Mouse (Mus musculus): ENCODE results near the gene Sectm1a. TPM values are rescaled to one million over a fixed set of nuclear protein-coding genes. Genes with fewer than 3 reads are reported as not detected.
"Not testable (repeated sequence)": the region's sequence is repeated elsewhere in the genome, so short reads cannot be mapped to it uniquely, and the experiment has no call there.

Gene Sectm1a
- polyA plus RNA-seq, 1 experiment = not detected

DNA sequence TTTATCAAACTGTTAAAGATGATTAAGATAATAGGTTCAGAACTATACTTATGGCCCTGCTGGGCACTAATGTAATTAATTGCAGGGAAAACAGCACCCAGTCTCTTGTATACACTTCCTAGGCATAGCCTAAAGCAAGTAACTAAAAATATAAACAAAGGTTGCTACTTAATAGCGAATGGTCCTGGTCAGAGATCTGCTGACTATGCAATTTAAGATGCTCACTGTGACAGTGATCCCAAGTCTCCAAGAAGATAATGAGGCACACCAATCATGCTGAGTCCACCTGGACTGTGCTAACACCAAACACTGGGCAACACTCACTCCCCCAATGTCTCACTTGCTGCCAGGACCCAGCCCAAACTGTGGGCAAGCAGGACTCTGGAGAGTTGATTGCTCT is 31.2 kb downstream of the Sectm1a start:
- TF ChIP-seq CTCF (IDR thresholded peaks at IDR 0.05; ENCODE audit: low read depth, low read length) = no peak
- no peak for TF ChIP-seq POLR2A (IDR thresholded peaks at IDR 0.05; ENCODE audit: insufficient read depth, low read length)
- TF ChIP-seq EP300 (IDR thresholded peaks at IDR 0.05; ENCODE audit: insufficient read depth, low read depth, low read length) = no peak
- Histone ChIP-seq H3K27ac (ENCODE audit: insufficient read depth, low read length) (no peak overlapping the region), H3K27me3 (ENCODE audit: control insufficient read depth, insufficient read depth, low read length, poor library complexity, severe bottlenecking) (0 out of 2 replicates have a peak, but pooled peaks cover 1% of the 10 kb centered on the region), H3K4me3 (ENCODE audit: low read depth, low read length) (no peak overlapping the region), H3K9ac (ENCODE audit: low read depth, poor library complexity, severe bottlenecking) (no peak overlapping the region), H3K9me3 (replicated peaks; ENCODE audit: control insufficient read depth, insufficient read depth, low read length, poor library complexity, severe bottlenecking) (no peaks in the 10 kb centered on the region), H3K36me3 (ENCODE audit: control insufficient read depth, insufficient read depth, low read length, poor library complexity, severe bottlenecking) (no peaks in the 10 kb centered on the region), H3K4me1 (ENCODE audit: control insufficient read depth, insufficient read depth, low read length) (no peaks in the 10 kb centered on the region)

DNA sequence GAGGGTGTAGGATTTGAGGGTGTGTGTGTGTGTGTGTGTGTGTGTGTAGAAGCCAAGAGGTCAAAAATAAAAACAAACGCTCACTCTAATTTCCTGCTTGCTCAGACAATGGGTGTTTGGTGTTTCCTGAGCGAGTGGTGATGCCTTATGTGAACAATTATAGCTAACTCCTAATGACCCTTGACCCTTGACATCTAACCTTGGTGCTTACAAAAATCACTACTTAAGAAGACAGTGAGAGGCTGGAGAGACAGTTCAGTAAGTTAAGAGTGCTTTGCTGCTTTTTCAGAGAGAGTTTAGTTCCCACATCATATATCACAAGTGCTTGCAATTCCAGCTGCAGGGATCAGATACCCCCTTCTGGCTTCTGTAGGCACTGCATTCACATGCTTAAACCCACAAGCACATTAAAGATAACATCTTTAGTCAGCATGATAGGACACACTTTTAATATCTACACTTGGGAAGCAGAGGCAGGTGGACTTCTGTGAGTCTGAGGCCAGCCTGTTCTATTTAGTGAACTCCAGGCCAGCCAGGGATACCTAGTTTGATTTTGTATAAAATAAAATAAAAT is 33.1 kb downstream of the Sectm1a start:
- H3K36me3 ChIP-seq (ENCODE audit: control insufficient read depth, insufficient read depth, low read length, poor library complexity, severe bottlenecking) = no peaks in the 10 kb centered on the region
- TF ChIP-seq POLR2A (IDR thresholded peaks at IDR 0.05; ENCODE audit: insufficient read depth, low read length) = no peak
- TF ChIP-seq EP300 (IDR thresholded peaks at IDR 0.05; ENCODE audit: insufficient read depth, low read depth, low read length) = no peak
- TF ChIP-seq CTCF (IDR thresholded peaks at IDR 0.05; ENCODE audit: low read depth, low read length) = no peak
- no peaks in the 10 kb centered on the region for H3K4me1 ChIP-seq (ENCODE audit: control insufficient read depth, insufficient read depth, low read length)
- 0 out of 2 replicates have a peak, but pooled peaks cover 1% of the 10 kb centered on the region for H3K27me3 ChIP-seq (ENCODE audit: control insufficient read depth, insufficient read depth, low read length, poor library complexity, severe bottlenecking)
- no peak overlapping the region for H3K27ac ChIP-seq (ENCODE audit: insufficient read depth, low read length)
- no peaks in the 10 kb centered on the region for H3K9me3 ChIP-seq (replicated peaks; ENCODE audit: control insufficient read depth, insufficient read depth, low read length, poor library complexity, severe bottlenecking)
- no peak overlapping the region for H3K4me3 ChIP-seq (ENCODE audit: low read depth, low read length)
- H3K9ac ChIP-seq (ENCODE audit: low read depth, poor library complexity, severe bottlenecking) = no peak overlapping the region

- H3K27ac ChIP-seq (ENCODE audit: insufficient read depth, low read length) = no peak overlapping the region
- H3K9me3 ChIP-seq (replicated peaks; ENCODE audit: control insufficient read depth, insufficient read depth, low read length, poor library complexity, severe bottlenecking) = no peaks in the 10 kb centered on the region
- no peak overlapping the region for H3K4me3 ChIP-seq (ENCODE audit: low read depth, low read length)
- no peaks in the 10 kb centered on the region for H3K4me1 ChIP-seq (ENCODE audit: control insufficient read depth, insufficient read depth, low read length)
- 0 out of 2 replicates have a peak, but pooled peaks cover 1% of the 10 kb centered on the region for H3K27me3 ChIP-seq (ENCODE audit: control insufficient read depth, insufficient read depth, low read length, poor library complexity, severe bottlenecking)
- H3K36me3 ChIP-seq (ENCODE audit: control insufficient read depth, insufficient read depth, low read length, poor library complexity, severe bottlenecking) = no peaks in the 10 kb centered on the region
- no peak overlapping the region for H3K9ac ChIP-seq (ENCODE audit: low read depth, poor library complexity, severe bottlenecking)
- no peak for TF ChIP-seq EP300 (IDR thresholded peaks at IDR 0.05; ENCODE audit: insufficient read depth, low read depth, low read length)
- TF ChIP-seq CTCF (IDR thresholded peaks at IDR 0.05; ENCODE audit: low read depth, low read length) = no peak
- no peak for TF ChIP-seq POLR2A (IDR thresholded peaks at IDR 0.05; ENCODE audit: insufficient read depth, low read length)
These were observed 35.7 kb downstream of the Sectm1a start for GRCm38 (mm10) chr11:121045286-121045685.

DNA sequence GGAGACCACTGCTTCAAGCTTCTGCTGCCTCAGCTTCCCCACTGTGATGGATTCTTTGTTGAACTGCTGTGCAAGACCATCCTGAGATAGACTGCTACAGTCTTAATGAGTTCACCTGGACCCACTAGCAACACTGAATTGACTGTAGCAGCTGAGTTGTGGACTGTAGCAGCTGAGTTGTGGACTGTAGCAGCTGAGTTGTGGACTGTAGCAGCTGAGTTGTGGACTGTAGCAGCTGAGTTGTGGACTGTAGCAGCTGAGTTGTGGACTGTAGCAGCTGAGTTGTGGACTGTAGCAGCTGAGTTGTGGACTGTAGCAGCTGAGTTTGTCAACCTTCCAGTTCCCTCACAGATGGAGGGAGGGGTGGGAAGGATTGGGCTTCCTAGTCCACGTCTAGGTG is 38.0 kb downstream of the Sectm1a start:
- not testable (repeated sequence) for H3K27ac ChIP-seq (ENCODE audit: insufficient read depth, low read length); H3K4me1 ChIP-seq (ENCODE audit: control insufficient read depth, insufficient read depth, low read length); H3K9me3 ChIP-seq (replicated peaks; ENCODE audit: control insufficient read depth, insufficient read depth, low read length, poor library complexity, severe bottlenecking); H3K9ac ChIP-seq (ENCODE audit: low read depth, poor library complexity, severe bottlenecking); H3K27me3 ChIP-seq (ENCODE audit: control insufficient read depth, insufficient read depth, low read length, poor library complexity, severe bottlenecking); H3K4me3 ChIP-seq (ENCODE audit: low read depth, low read length); H3K36me3 ChIP-seq (ENCODE audit: control insufficient read depth, insufficient read depth, low read length, poor library complexity, severe bottlenecking)

DNA sequence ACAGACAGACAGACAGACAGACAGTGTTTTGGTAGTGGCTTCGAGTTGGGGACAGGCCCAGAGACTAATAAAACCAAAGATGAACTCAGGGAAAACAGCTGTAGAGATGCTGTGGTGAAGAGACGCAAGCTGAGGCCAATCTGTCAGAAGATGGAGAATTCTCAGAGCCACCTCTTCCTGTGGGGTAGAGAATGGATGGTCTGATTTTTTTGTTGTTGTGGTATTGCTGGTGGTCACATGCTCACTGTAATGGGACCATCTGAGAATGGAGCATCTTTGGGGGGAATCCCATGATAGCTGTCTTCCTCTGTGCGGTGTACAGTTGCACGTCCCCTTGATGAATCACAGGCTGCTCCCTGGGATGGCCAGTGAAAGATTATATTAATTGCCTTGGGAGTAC is 38.5 kb downstream of the Sectm1a start:
- Histone ChIP-seq H3K9ac (ENCODE audit: low read depth, poor library complexity, severe bottlenecking) (no peak overlapping the region), H3K9me3 (replicated peaks; ENCODE audit: control insufficient read depth, insufficient read depth, low read length, poor library complexity, severe bottlenecking) (no peaks in the 10 kb centered on the region), H3K27me3 (ENCODE audit: control insufficient read depth, insufficient read depth, low read length, poor library complexity, severe bottlenecking) (0 out of 2 replicates have a peak, but pooled peaks cover 1% of the 10 kb centered on the region), H3K4me1 (ENCODE audit: control insufficient read depth, insufficient read depth, low read length) (no peaks in the 10 kb centered on the region), H3K27ac (ENCODE audit: insufficient read depth, low read length) (no peak overlapping the region), H3K4me3 (ENCODE audit: low read depth, low read length) (no peak overlapping the region), H3K36me3 (ENCODE audit: control insufficient read depth, insufficient read depth, low read length, poor library complexity, severe bottlenecking) (no peaks in the 10 kb centered on the region)
- no peak for TF ChIP-seq CTCF (IDR thresholded peaks at IDR 0.05; ENCODE audit: low read depth, low read length)
- TF ChIP-seq EP300 (IDR thresholded peaks at IDR 0.05; ENCODE audit: insufficient read depth, low read depth, low read length) = no peak
- TF ChIP-seq POLR2A (IDR thresholded peaks at IDR 0.05; ENCODE audit: insufficient read depth, low read length) = no peak

- Histone ChIP-seq H3K27ac (ENCODE audit: insufficient read depth, low read length) (no peak overlapping the region), H3K4me3 (ENCODE audit: low read depth, low read length) (no peak overlapping the region), H3K9me3 (replicated peaks; ENCODE audit: control insufficient read depth, insufficient read depth, low read length, poor library complexity, severe bottlenecking) (no peaks in the 10 kb centered on the region), H3K27me3 (ENCODE audit: control insufficient read depth, insufficient read depth, low read length, poor library complexity, severe bottlenecking) (no peaks in the 10 kb centered on the region), H3K36me3 (ENCODE audit: control insufficient read depth, insufficient read depth, low read length, poor library complexity, severe bottlenecking) (no peaks in the 10 kb centered on the region), H3K4me1 (ENCODE audit: control insufficient read depth, insufficient read depth, low read length) (no peaks in the 10 kb centered on the region), H3K9ac (ENCODE audit: low read depth, poor library complexity, severe bottlenecking) (no peak overlapping the region)
- TF ChIP-seq CTCF (IDR thresholded peaks at IDR 0.05; ENCODE audit: low read depth, low read length) (no peak), EP300 (IDR thresholded peaks at IDR 0.05; ENCODE audit: insufficient read depth, low read depth, low read length) (no peak), POLR2A (IDR thresholded peaks at IDR 0.05; ENCODE audit: insufficient read depth, low read length) (no peak)
These were observed 39.4 kb downstream of the Sectm1a start for GRCm38 (mm10) chr11:121041636-121042035.
